ENCODE assay signal across 8 mouse cellular contexts in the genomic region with DNA sequence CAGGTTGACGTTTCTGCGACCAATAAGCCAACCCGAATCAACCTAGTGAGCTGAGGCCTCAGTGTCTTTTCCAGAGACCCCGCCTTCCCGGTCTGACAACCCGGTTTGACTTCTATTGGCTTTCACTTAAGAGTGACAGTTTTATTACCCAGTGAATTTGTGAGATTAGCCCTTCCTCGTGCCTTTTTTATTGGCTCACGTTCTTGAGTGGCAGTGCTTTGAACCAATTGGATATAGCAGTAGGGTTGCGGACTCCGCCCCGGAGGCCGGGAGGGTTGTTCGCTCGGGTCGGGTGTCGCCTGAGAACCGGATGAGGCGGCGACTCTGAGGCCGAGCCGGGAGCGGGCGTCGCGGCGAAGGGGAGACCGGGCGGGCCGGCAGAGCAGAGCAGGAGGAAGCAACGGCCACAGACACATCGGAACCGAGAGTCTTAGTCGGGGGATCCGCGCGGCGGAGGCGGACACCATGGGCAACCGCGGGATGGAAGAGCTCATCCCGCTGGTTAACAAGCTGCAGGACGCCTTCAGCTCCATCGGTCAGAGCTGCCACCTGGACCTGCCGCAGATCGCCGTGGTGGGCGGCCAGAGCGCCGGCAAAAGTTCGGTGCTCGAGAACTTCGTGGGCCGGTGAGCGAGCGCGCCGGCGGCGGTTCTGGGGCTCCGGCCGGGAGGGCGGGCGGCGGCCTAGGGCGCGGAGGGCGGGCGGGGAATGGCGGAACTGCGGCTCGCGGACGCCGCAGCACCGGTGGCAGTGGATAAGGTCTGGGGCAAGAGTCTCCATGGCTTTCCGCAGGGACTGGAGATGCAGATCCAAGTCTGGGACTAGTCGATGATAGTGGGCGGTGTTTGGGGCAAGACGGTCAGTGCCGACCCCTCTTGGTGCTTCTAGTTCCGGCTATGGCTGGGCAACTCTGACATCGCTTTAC. TPM values are rescaled to one million over a fixed set of nuclear protein-coding genes. Genes with fewer than 3 reads are reported as not detected.
DNase-seq lines count a peak whose midpoint lies in the region; ATAC-seq and TF ChIP-seq lines count a peak whose summit lies in the region.

Gene Dnm2, plus strand, starts transcription at position 278 of the 925 bp plus-strand sequence.

- H3K36me3 ChIP-seq in ES-E14 (ENCODE audit: control insufficient read depth, insufficient read depth, low read length, poor library complexity, severe bottlenecking) = peaks cover 12% of the 10 kb centered on the region
- H3K36me3 ChIP-seq in forebrain, embryonic 15.5 days = peaks cover 7% of the 10 kb centered on the region; the same call in 1 of the 2 replicates

- peak within 1 kb of the TSS; percentile 80 for H3K4me2 ChIP-seq in forebrain, embryonic 15.5 days (replicated peaks)

- H3K4me3 ChIP-seq in ES-E14 (ENCODE audit: insufficient read depth in 1 of 2, low read depth in 1 of 2, low read length in 2 of 2, poor library complexity in 1 of 2, severe bottlenecking in 1 of 2) = peak within 1 kb of the TSS; percentile 75 to 81
- peak within 1 kb of the TSS; percentile 97 for H3K4me3 ChIP-seq in forebrain, embryonic 15.5 days
- H3K4me3 ChIP-seq in lung, adult 2 months (replicated peaks; ENCODE audit: extremely low read depth, low read depth, low read length) = peak within 1 kb of the TSS; percentile 91

- TF ChIP-seq CTCF in lung, adult 2 months (IDR thresholded peaks at IDR 0.05; ENCODE audit: insufficient read depth, low read length) = no peak

- intact Hi-C loops in heart, postnatal 25 days (cut with DNase I) = loop anchor here (2.0 kb wide), 1 partner anchor 44 kb away; no protein-coding TSS in a partner anchor

- no peak within 1 kb of the TSS for H3K27ac ChIP-seq in ES-E14 (ENCODE audit: insufficient read depth, low read depth, low read length, poor library complexity, severe bottlenecking)
- H3K27ac ChIP-seq in forebrain, embryonic 15.5 days (replicated peaks) = peak within 1 kb of the TSS; percentile 85

- H3K9ac ChIP-seq in ES-E14 (ENCODE audit: insufficient read depth, low read depth, low read length, poor library complexity, severe bottlenecking) = peak within 1 kb of the TSS; percentile 83
- H3K9ac ChIP-seq in forebrain, embryonic 15.5 days (replicated peaks) = peak within 1 kb of the TSS; percentile 90

- TF ChIP-seq POLR2A in lung, adult 2 months (IDR thresholded peaks at IDR 0.05; ENCODE audit: borderline replicate concordance, extremely low read depth, low read depth, low read length) = peak; percentile 92

- in situ Hi-C loops in ES-E14 (cut with MboI; ENCODE audit: low sequenced_read_pairs in 2 of 2, unreplicated experiment in 2 of 2) = no loop called here

- no peaks in the 10 kb centered on the region for H3K27me3 ChIP-seq in forebrain, embryonic 15.5 days

- WGBS in forebrain, embryonic 15.5 days = under 1% methylated on average over 82 of the region's 82 CpGs
- WGBS in lung, adult 2 months = under 1% methylated on average over 82 of the region's 82 CpGs

- H3K4me1 ChIP-seq in ES-E14 (ENCODE audit: control insufficient read depth in 2 of 2, insufficient read depth in 2 of 2, low read length in 2 of 2, poor library complexity in 1 of 2) = peaks cover 0 to 14% of the 10 kb centered on the region in 2 experiments; a peak in 1 of 4 replicates
- peaks cover 45% of the 10 kb centered on the region for H3K4me1 ChIP-seq in forebrain, embryonic 15.5 days
- H3K4me1 ChIP-seq in lung, adult 2 months (ENCODE audit: control insufficient read depth, insufficient read depth, low read length) = peaks cover 19% of the 10 kb centered on the region

- peak; percentile 99 for DNase-seq in ES-E14 (ENCODE audit: low read depth, low spot score)
- DNase-seq in cerebellum, adult 11-12 months = peak; percentile 99
- peak; percentile 99 for DNase-seq in heart, postnatal 25 days (ENCODE audit: low spot score)
- peak; percentile 99 to 100 for DNase-seq in layer of hippocampus, adult 18-20 months (ENCODE audit: low spot score in 2 of 2)
- DNase-seq in lung, adult 2 months = peak; percentile 98
- peak; percentile 97 to 99 for DNase-seq in thymus, adult 18-20 months

- ATAC-seq in forebrain, embryonic 15.5 days (replicated peaks) = peak; percentile 99
- ATAC-seq in neutrophil, adult 5-6 weeks (ENCODE audit: extremely low read depth, insufficient number of reproducible peaks, low FRiP score, poor library complexity, severe bottlenecking) = peak; percentile 96

- H3K9me3 ChIP-seq in ES-E14 (ENCODE audit: control insufficient read depth, insufficient read depth, low read depth, low read length) = no peaks in the 10 kb centered on the region
- no peaks in the 10 kb centered on the region for H3K9me3 ChIP-seq in forebrain, embryonic 15.5 days

TF ChIP-seq in ES-E14, 5 proteins besides CTCF, POLR2A, EP300 and RAD21:
- TF ChIP-seq HCFC1 (IDR thresholded peaks at IDR 0.05; ENCODE audit: borderline replicate concordance, insufficient read depth, low read length) = 0 out of 2 replicates have a peak, but pooled peaks have one; percentile 27
- TF ChIP-seq MAFK (IDR thresholded peaks at IDR 0.05; ENCODE audit: insufficient read depth, low read depth, low read length) = no peak
- TF ChIP-seq CHD2 (IDR thresholded peaks at IDR 0.05; ENCODE audit: low read depth, low read length) = peak; percentile 99
- TF ChIP-seq ZC3H11A (IDR thresholded peaks at IDR 0.05; ENCODE audit: borderline replicate concordance, low read depth, low read length) = no peak
- TF ChIP-seq ZNF384 (IDR thresholded peaks at IDR 0.05; ENCODE audit: low read depth, low read length) = no peak
TF ChIP-seq in ES-E14: peak in this region for 2.

RNA-seq across cellular contexts. Expression of gene Dnm2, which starts in this region (rescaled TPM):
- total RNA-seq in ES-E14 (2012; rRNA removed) = 56.3 and 69.6 TPM in 2 replicates
- polyA plus RNA-seq in forebrain, embryonic 15.5 days (2015; fragmentation: Nextera tagmentation; extraction: Ambion mirVana) = 74.7 and 77.1 TPM in 2 replicates
- total RNA-seq in heart, postnatal 25 days (2021) = 10 to 100 TPM; 66.2 to 74.4 TPM
- 10 to 100 TPM; 59.8 to 59.9 TPM for total RNA-seq in layer of hippocampus, adult 18-20 months (2021)
- 174 and 207 TPM in 2 replicates for polyA plus RNA-seq in lung, adult 2 months (2012; rRNA removed)
- 318 and 340 TPM in 2 replicates for total RNA-seq in neutrophil, adult 5-6 weeks (2017)
